Mouse (Mus musculus): ENCODE data around the gene Slc25a53.
"Not testable (repeated sequence)": the region's sequence is repeated elsewhere in the genome, so short reads cannot be mapped to it uniquely, and the experiment has no call there.

Gene Slc25a53

GRCm38 (mm10) chrX:136958300-136958699, 79.8 kb downstream of the Slc25a53 start:
- DNase-seq = not testable (repeated sequence)

GRCm38 (mm10) chrX:136957583-136958279, 80.4 kb downstream of the Slc25a53 start:
- peak; percentile 33 to 85 for DNase-seq

- DNase-seq = no peak
These were observed 100.1 kb downstream of the Slc25a53 start for GRCm38 (mm10) chrX:136937985-136938384.
